Mouse (Mus musculus): ENCODE data around the gene Map3k15.

Map3k15 gene

DNA sequence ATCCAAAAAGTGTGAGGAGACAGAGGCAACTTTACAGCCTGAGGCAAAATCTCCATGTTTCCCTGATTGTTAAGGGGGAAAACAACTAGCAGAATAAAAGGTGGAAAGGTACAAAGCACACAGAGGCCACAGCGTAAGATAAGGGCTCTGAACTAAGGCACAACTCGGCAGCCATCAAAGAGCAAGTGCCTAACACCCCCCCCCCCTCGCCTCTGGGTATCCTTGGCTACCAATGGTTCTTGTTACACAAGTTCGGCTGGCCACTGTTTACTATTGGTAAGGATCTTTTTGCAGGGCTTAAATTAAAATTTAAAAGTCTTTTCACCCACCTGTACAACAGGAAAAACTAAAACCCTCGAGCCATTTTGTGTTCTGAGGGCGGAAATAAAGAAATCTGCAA lies 147.5 kb downstream of the Map3k15 start:
- no peak for DNase-seq

- DNase-seq, result no peak
Observed at GRCm38 (mm10) chrX:160136153-160136552, 147.9 kb downstream of the Map3k15 start.

GRCm38 (mm10) chrX:160137177-160137860 lies 149.1 kb downstream of the Map3k15 start:
- DNase-seq, result no peak

DNA sequence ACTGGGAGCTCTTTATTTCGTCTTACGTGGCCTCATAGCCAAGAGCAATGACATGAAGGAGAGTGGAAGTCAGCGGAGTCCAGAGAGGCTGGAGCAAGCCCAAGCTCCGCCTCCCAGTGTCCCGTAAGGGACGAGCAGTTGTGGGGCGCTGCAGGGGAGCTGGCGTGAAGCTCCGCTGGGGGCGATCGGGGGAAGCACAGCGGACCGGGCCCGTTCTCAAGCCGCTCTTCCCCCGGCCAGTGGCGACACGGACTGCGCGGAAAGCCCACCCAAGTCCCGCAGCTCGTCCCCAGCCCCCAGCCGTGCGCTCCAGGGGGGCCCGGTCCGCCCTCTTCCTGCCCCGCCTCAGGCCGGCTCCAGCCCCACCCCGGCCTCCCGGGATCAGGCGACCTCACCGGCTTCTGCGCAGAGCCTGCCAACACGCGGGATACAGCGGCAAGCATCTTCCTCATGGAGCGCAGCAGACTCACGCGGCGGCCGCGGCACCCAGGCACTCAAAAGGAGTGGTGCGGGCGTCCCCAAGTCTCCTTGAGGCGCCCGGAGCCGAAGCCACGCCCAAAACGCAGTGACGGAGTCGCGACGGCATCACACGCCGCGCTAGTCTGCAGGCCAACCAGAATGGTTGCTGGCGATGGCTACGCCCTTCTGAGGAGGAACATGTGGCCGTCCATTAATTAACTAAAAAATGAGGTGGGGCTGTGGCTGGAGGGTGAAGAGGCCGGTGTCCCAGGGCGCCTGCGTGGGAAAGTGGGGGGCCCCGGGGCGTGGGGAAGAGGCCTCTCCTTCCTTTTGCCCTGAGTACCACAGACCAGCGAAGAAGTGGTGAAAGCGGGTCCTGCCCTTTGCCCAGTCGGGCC lies 149.9 kb downstream of the Map3k15 start, which contains the start of gene Pdha1:
Gene Pdha1 (minus strand): TSS at position 553 of the 857 bp plus-strand sequence.
- peak; percentile 76 for DNase-seq

- DNase-seq, result no peak
Observed at GRCm38 (mm10) chrX:160146806-160147205, 158.6 kb downstream of the Map3k15 start.

GRCm38 (mm10) chrX:160147406-160147805 lies 159.2 kb downstream of the Map3k15 start:
- no peak for DNase-seq

DNA sequence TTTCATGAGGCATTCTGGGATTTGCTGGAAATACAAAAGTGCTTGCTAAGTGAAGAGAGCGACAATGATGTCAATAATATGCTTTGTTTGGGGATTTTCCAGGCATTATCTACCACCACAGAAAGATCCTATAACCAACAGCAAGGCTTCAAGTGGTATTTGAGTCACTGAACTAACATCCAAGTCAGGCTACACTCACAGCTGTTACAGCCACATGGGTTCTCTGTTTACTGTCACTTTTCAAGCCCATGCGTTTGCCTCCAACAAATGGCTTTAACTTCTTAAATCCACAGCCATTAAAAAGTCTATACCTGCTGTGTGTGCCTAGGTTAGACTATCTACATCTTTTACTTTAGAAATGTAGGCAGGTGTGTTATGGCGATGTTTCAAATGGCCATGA lies 160.6 kb downstream of the Map3k15 start:
- no peak for DNase-seq

- no peak for DNase-seq
Observed at GRCm38 (mm10) chrX:160153147-160153815, 165.0 kb downstream of the Map3k15 start.

DNA sequence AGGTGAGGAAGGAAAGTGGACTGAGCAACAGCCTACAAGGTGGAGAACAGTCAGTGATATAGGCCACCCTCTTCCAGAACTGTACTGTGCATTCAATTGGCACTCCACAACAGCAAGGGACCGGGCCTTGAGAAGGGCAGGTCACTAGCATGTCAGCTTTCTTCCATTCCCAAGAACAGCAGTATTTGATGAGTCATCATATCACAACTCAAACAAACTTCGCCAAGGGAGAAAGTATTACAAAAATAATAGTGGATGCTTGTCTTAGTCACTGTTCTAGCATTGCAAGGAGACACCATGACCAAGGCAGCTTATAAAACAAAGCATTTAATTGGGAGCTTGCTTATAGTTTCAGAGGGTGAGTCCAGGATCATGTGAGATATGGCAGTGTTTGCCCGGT lies 176.0 kb downstream of the Map3k15 start:
- DNase-seq, result no peak

DNA sequence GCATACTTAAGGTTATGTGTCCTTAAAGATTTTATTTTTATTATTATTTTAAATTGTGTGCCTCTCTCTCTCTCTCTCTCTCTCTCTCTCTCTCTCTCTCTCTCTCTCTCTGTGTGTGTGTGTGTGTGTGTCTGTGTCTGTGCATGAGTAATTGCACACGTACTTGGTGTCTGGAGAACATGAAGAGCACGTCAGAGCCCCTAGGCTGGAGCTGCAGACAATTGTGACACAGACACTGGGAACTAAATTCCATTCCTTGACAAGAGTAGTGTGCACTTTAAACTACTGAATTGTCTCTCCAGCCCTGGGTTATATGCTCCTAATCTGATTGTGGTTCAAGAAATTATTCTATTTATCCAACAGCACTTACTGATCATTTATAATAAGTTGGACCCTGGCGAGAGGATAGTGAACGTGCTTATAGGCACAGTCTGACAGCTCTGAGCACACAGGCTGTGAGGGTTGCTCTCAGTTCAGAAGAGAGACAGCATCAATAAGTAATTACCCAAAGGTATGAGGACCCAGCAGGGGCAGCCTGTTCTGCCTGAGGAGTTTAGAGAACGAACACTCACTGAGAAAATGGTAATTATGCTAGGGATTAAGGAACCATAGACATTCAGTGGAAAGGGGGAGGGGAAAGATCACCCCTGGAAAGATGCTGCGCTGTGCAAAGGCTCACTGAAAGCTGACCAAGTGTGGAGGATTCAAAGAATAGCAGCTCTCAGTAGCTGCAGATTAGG lies 178.2 kb downstream of the Map3k15 start:
- DNase-seq, result no peak

DNA sequence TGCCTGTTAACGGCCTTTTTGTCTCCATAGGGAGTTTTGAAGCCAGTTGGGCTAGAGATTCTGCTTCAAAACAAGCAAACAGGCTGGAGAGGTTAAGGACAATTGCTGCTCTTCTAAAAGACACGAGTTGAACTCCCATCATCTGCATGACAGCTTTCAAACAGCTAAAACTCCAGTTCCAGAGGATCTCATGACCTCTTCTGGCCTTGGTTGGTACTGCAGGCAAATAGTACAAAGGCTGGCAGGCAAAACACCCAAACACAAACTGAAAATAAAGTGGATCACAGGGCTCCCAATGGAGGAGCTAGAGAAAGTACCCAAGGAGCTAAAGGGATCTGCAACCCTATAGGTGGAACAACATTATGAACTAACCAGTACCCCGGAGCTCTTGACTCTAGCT lies 181.9 kb downstream of the Map3k15 start:
- DNase-seq, result peak; percentile 48

Data from cerebellum, adult 8-10 months (tissue).